Mouse (Mus musculus): ENCODE measurements around the gene Camsap2.

The Camsap2 gene

GRCm38 (mm10) chr1:136258495-136258894 lies 87.4 kb downstream of the Camsap2 start:
- no peak for DNase-seq (ENCODE audit: low read depth, low spot score)

DNA sequence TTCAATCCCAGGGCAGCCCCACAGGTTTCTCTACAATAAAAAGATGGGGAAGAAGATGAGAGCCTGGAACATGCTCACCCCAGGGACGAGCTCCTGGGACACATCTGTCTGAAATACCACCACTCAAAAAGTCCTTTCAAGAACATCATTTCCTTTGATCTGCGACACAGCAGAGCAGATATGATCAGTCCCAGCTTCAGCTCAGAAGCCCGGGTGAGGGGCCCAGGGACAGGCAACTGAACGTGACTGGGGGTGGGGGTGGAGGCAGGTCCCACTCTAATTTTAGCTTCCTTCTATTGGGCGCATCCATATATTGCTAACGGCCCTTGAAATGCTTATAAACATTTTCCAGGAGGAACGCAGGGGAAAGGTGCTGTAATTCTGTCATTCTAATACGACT lies 90.2 kb downstream of the Camsap2 start:
- no peak for DNase-seq (ENCODE audit: low read depth, low spot score)

- DNase-seq (ENCODE audit: low read depth, low spot score) = no peak
Measured at GRCm38 (mm10) chr1:136255174-136255573, 90.7 kb downstream of the Camsap2 start.

DNA sequence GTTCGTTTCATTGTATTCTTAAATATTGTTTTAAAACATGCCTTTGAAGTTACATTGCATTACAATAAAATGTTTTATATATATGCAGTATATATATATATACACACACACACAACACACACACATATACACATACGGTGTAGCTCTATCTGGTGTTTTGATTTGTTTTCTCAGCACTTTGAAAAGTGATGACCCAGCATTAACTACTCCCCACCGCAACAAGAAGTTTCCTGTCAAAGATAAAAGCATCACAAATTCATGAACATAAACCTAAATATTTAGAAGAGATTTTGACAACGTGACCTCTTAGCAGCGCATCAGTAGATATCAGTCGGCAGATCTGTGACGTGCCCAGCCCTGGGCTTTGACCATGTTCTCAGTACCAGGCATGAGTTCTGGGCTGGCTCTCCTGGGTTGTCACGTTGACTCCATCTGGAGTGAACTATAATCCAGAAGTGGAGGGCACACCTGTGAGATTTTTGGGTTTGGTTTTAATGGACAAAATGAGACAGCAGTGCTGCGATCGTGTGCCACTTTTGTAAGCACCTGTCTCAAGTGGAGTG lies 91.3 kb downstream of the Camsap2 start:
- DNase-seq (ENCODE audit: low read depth, low spot score) = no peak

DNA sequence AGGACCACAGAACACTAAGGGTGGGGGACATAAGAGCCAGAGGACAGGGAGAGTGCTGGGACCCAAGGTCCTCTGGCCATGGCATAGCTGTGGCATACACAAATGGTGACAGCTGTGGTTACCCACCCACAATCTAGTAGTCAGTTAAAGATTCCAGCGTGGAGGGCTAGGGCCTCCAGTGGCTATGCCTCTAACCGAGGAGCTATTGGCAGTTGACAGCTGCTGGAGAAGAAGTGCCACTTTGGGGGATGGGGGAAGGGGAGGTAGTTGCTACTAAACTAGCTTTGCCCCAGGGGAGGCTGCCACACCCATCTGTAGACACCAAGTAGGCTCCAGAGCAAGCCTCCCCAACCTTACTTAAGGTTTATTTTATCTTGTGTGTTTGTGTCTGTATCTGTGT lies 92.4 kb downstream of the Camsap2 start:
- no peak for DNase-seq (ENCODE audit: low read depth, low spot score)

GRCm38 (mm10) chr1:136249662-136250061 lies 96.2 kb downstream of the Camsap2 start:
- DNase-seq (ENCODE audit: low read depth, low spot score) = no peak

- no peak for DNase-seq (ENCODE audit: low read depth, low spot score)
Measured at GRCm38 (mm10) chr1:136247393-136247792, 98.5 kb downstream of the Camsap2 start.

GRCm38 (mm10) chr1:136244469-136244868 lies 101.4 kb downstream of the Camsap2 start:
- DNase-seq (ENCODE audit: low read depth, low spot score) = no peak

DNA sequence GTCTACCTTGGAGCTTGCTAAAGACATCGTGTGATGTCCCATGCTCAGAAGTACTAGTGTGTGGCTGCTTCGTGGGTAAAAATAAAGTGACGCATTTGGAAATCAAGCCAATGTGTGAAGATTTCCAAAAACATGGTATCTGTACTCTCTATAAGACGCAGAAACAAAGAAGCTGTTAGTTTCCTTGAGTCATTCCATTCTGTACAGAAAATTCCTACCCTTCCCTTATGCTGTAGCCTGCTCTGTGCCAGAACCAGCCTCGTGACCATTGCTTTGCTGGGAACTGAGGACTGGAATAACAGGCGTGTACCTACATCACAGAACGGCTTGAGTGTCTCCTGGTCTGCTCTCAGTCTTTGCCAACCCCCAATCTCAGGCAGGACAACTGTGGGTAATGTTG lies 104.1 kb downstream of the Camsap2 start:
- DNase-seq (ENCODE audit: low read depth, low spot score) = no peak

DNA sequence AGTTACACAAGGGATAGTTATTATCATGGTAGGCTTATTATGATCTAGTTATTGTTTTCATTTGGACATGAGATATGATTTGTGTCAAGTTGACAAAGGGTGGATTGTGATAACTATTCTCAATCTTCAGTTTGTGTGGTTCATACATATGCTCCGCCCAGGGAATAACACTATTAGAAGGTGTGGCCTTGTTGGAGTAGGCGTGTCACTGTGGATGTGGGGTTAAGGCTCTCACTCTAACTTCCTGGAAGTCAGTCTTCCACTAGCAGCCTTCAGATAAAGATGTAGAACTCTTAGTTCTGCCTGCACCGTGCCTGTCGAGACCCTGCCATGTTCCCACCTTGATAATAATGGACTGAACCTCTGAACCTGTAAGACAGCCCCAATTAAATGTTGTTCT lies 107.4 kb downstream of the Camsap2 start:
- DNase-seq (ENCODE audit: low read depth, low spot score) = no peak

DNA sequence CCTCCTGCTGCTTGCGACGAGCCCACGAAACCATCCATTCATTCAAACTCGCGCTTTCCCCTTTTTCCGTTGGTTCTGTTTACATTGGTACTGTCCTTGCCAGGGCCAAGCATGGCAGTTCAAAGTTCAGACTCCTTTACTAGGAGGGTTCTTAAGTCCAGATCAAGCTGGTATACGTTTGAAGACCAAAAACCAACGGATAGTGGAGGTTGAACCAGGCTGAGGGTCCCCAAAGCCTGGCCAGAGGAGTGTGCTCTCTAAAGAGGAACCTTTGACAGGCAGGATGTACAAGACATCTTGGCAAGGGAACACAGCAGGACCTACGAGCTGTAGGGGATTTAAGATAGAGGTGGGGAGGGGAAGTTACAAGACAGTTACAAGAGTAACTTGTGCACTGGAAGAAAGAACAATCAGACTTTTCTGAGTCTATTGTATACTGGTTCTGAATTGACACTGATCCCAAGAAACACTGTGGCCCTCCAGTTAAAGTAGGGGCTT lies 111.3 kb downstream of the Camsap2 start:
- DNase-seq (ENCODE audit: low read depth, low spot score) = no peak

DNA sequence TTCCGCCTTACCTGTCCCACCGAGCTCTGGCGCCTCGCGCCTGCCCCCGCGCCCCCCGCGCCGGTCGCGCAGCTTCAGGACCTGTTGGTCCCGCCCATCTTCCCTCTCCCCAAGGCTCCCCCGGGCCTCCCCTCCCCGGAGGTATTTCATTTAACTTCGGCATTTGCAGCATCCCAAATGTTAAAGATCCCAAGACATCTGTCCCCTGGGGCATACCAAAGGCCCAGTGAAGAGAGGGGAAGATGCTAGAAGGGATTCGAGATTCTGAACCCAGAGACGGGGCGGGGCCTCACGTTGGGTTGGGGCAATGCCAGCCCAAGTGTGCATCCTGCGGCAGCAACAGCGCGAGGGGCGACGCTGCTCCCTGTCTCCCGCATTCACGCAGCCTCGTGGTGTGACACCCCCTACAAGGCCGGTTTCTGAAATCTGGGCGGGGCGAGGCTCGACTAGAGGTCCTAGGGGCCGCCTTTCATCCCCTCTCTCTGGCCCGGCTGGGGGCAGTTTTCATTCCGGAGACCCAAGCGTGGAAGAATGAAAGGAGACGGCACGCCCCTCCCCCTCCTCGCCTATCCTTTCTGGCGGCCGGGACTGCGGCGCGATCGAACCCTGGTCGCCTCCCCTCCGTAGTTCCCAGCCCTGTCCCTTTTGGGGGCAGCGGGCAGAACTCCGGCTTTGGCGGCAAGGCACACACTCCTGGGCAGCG lies 111.9 kb downstream of the Camsap2 start, which contains the start of gene Inava:
Gene Inava, minus strand, starts transcription at position 373 of the 703 bp plus-strand sequence.
- DNase-seq (ENCODE audit: low read depth, low spot score) = peak; percentile 82

DNA sequence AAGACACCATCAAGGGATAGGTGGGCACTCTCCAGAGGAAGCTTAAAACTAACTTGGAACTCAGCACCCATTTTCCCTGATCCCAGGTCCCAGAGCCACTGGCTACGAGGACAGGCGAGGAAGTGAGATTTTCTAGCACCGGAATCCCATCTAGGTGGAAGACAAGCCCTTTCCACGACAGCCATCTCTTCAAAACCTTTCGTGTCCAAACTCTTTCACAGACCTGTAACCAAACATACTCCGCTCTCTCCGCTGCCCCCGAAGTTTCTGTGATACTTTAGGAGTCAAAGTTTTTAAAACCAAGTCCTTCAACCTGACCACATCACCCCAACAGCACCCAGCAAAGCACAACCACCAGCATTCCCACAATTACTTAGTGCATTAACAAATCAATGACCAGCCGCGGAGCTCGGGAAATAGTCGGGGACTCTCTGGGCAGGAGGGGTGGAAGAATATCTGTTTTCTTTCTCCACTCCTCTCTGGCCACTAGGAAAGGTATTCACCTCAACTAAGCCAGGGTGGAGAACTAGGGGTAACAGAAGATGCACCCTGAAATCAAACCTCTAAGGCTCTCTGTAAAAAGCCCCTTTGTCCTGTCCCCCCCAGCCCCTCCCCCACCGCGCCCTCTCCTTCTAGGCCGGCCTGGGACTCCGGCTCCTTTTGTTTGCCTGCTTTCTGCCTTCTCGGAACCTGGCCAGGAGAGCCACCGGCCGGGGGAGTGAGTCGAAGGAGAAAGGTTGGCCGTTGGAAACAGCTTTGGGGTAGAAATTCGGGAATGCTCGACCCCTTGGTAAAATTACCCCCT lies 112.7 kb downstream of the Camsap2 start:
- no peak for DNase-seq (ENCODE audit: low read depth, low spot score)

DNA sequence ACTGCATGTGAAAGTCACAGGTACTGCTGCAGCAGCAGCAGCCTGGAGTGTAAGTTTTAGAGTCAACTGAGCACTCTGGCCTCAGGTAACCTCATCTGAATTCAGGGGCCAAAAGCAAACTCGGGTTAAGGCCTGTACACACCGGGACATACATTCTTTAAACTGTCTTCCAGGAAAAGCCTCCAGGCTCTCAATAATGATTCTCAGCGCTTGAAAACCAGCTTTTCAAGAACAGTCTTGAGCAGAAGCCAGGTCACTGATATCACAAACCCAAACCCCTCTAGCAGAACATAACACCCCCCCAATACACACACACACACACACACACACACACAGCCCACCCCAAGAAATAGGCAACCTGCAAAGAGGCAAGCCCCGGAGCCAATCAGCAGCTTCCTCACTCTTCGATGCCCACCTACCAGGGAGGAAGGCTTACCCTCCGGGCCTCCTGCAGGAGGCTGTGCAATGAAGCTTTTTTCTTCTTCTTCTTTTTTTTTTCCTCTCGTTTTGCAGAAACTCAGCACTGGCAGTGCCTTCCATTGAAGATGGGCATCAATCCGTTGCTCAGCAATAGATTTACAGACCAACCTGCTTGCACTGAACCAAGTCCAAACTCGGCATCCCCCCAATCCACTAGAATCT lies 113.5 kb downstream of the Camsap2 start:
- DNase-seq (ENCODE audit: low read depth, low spot score) = no peak

GRCm38 (mm10) chr1:136231596-136231995 lies 114.3 kb downstream of the Camsap2 start:
- no peak for DNase-seq (ENCODE audit: low read depth, low spot score)

- no peak for DNase-seq (ENCODE audit: low read depth, low spot score)
Measured at GRCm38 (mm10) chr1:136230201-136230600, 115.7 kb downstream of the Camsap2 start.

- DNase-seq (ENCODE audit: low read depth, low spot score) = no peak
Measured at GRCm38 (mm10) chr1:136229040-136229373, 116.9 kb downstream of the Camsap2 start.

GRCm38 (mm10) chr1:136228328-136229039 lies 117.4 kb downstream of the Camsap2 start:
- DNase-seq (ENCODE audit: low read depth, low spot score) = no peak

GRCm38 (mm10) chr1:136227870-136228269 lies 118.0 kb downstream of the Camsap2 start:
- no peak for DNase-seq (ENCODE audit: low read depth, low spot score)

DNA sequence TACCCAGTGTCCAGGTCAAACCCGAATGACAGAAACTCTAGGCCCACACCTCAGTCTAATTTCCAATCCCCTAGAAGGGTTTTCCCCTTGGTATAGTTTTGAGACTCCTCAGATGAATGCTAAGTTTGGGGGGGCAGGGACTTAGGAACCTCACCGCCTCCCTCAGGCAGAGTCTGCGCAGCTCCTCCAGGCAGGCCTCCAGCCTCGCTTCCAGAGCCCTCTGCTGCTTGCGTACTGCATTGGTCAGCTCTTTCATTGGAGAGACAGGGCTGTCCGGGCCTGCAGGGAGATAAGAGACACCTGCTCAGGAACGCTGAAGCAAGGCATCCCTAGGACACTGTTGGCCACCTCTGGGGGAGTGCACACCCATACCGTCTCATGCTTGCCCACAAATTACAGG lies 119.3 kb downstream of the Camsap2 start:
- DNase-seq (ENCODE audit: low read depth, low spot score) = no peak

GRCm38 (mm10) chr1:136225846-136226245 lies 120.1 kb downstream of the Camsap2 start:
- no peak for DNase-seq (ENCODE audit: low read depth, low spot score)

Data from embryo, embryonic 11.5 days (tissue).